Mouse (Mus musculus): ENCODE results near the gene Mrtfb.

- no peak for TF ChIP-seq POLR2A (IDR thresholded peaks at IDR 0.05; ENCODE audit: borderline replicate concordance, control insufficient read depth, low read depth, low read length)
- TF ChIP-seq CTCF (IDR thresholded peaks at IDR 0.05; ENCODE audit: control insufficient read depth, insufficient read depth, low read length), result no peak
Measured at GRCm38 (mm10) chr16:13323751-13324150, 67.5 kb downstream of the Mrtfb start.

All from bone marrow, adult 2 months (tissue).